Comparison of ENCODE assay signal across 11 mouse cellular contexts in genomic region chr5:53759912-53760311, GRCm38 (mm10). TPM values are rescaled to one million over a fixed set of nuclear protein-coding genes. Genes with fewer than 3 reads are reported as not detected.
"Had no signal": no experiment of that assay in that cellular context is flagged by ENCODE, and none has a peak within 500 bp of the region (broad histone marks: within the 10 kb centered on the region; RNA-seq: fewer than 3 reads in every experiment).

No protein-coding gene starts in this region.

- H3K9me3 ChIP-seq: hindbrain, embryonic 15.5 days; limb, embryonic 15.5 days; liver, embryonic 12.5 days; lung, embryonic 15.5 days; midbrain, embryonic 12.5 days had no signal

- H3K9ac ChIP-seq: hindbrain, embryonic 15.5 days; limb, embryonic 15.5 days; liver, embryonic 12.5 days; lung, embryonic 15.5 days; midbrain, embryonic 12.5 days had no signal

- H3K27ac ChIP-seq: hindbrain, embryonic 15.5 days; left cerebral cortex, adult 2 months; limb, embryonic 15.5 days; liver, embryonic 12.5 days; lung, embryonic 15.5 days; midbrain, embryonic 12.5 days; stomach, postnatal 0 days had no signal

- DNase-seq: right cerebral cortex, postnatal 14 days; thymus, postnatal 4 days had no signal

- H3K36me3 ChIP-seq: hindbrain, embryonic 15.5 days; limb, embryonic 15.5 days; liver, embryonic 12.5 days; lung, embryonic 15.5 days; midbrain, embryonic 12.5 days had no signal

- H3K4me1 ChIP-seq: hindbrain, embryonic 15.5 days; limb, embryonic 15.5 days; liver, embryonic 12.5 days; lung, embryonic 15.5 days; midbrain, embryonic 12.5 days had no signal

- ATAC-seq: liver, embryonic 12.5 days had no signal

- H3K4me2 ChIP-seq: hindbrain, embryonic 15.5 days; limb, embryonic 15.5 days; liver, embryonic 12.5 days; lung, embryonic 15.5 days; midbrain, embryonic 12.5 days had no signal

- H3K4me3 ChIP-seq: hindbrain, embryonic 15.5 days; left cerebral cortex, adult 2 months; limb, embryonic 15.5 days; liver, embryonic 12.5 days; lung, embryonic 15.5 days; midbrain, embryonic 12.5 days had no signal

- H3K27me3 ChIP-seq: hindbrain, embryonic 15.5 days; limb, embryonic 15.5 days; liver, embryonic 12.5 days; lung, embryonic 15.5 days; midbrain, embryonic 12.5 days had no signal

RNA-seq across cellular contexts. Expression of gene Cckar, which starts 52.4 kb away (rescaled TPM):
- total RNA-seq: layer of hippocampus, postnatal 25 days; megakaryocyte-erythroid progenitor cell, adult 5-6 weeks had no signal
